Mouse (Mus musculus): ENCODE measurements around the gene Grik1. TPM values are rescaled to one million over a fixed set of nuclear protein-coding genes. Genes with fewer than 3 reads are reported as not detected.
A peak's percentile ranks its signal among the peaks of the same experiment; 100 is the strongest.

Grik1 gene
- polyA plus RNA-seq, 1 experiment from 2014 or later: 1.4 TPM

DNA sequence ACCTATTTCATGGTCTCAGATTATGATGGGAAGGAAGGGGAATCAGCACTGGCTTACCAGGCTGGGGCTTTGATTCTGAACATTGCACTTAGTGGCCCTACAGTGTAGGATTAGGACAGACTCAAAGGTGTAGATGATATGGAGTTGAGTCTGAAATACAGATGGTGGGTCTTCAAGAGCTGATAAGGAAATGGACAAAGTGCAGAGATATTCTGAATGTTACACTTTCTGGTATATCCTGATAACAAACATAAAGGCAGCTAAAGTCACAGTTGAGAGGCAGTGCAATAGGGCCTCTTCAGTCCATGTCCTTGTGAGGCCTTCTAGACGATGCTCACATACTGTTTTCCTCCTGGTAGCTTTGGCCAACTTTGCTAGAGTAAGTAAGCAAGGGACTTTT, 345.7 kb downstream of the Grik1 start:
- Histone ChIP-seq H3K9me3 (no peaks in the 10 kb centered on the region), H3K4me3 (replicated peaks) (no peak overlapping the region), H3K4me1 (replicated peaks) (no peaks in the 10 kb centered on the region), H3K4me2 (replicated peaks) (no peak overlapping the region), H3K27me3 (replicated peaks) (no peaks in the 10 kb centered on the region), H3K9ac (no peak overlapping the region), H3K27ac (no peak overlapping the region), H3K36me3 (no peaks in the 10 kb centered on the region)
- no peak for ATAC-seq
- 81% methylated on average over 1 of the region's 1 CpGs for WGBS

DNA sequence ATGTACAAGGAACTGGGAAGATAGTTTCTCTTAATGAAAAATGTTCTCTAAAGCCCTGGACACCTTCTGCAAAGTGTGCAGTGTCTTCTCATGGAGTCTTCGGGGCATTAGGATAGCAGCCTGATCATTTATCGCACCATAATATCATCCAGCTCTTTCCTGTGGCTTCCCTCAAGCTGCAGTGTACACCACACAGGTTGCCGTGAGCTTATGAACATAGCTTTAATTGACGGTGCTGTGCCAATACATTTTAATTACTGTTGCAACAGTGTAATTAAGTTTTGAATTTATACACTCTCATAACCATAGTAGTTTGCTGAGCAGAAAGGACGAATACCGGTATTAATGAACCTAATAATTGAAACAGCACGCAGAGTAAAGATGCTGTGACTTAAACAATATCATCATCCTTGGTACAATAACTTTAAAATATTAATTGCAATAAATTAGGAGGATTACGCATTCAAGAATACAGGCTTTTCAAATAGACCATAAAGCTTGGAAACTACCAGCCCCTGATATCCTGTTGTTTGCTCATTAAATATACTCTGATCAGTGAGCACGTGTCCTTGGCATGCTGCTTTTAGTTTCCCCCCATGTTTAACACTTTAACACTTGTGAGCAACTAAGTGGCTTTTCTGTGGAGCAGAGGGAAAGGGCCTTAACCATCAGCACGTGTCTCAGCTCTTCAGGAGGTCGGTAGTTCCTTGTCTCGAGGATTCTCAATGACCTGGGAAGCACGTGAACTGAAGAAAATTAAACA, 347.8 kb downstream of the Grik1 start:
- Histone ChIP-seq H3K36me3 (no peaks in the 10 kb centered on the region), H3K27ac (no peak overlapping the region), H3K4me3 (replicated peaks) (no peak overlapping the region), H3K9me3 (no peaks in the 10 kb centered on the region), H3K27me3 (replicated peaks) (no peaks in the 10 kb centered on the region), H3K4me1 (replicated peaks) (no peaks in the 10 kb centered on the region), H3K4me2 (replicated peaks) (no peak overlapping the region), H3K9ac (no peak overlapping the region)
- 83% methylated on average over 13 of the region's 13 CpGs for WGBS
- ATAC-seq: no peak

DNA sequence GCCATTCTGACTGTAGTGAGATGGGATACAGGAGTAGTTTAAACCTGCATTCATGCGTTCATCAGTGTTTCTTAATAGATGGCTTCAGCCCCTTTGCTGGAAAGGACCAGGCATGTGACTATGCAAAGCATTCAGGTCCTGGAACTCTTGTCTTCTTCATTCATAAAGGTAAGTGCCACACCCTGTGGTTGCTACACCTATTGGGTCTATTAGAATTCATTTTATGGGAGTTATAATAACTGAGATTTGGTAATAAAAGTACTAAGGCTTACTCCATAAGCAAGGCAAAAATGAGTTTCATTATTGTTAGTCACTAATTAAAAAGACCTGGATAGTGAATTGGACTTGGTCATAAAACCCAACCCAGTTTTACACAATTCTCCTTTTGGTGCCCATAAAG, 355.4 kb downstream of the Grik1 start:
- Histone ChIP-seq H3K27ac (no peak overlapping the region), H3K4me3 (replicated peaks) (no peak overlapping the region), H3K4me2 (replicated peaks) (no peak overlapping the region), H3K36me3 (no peaks in the 10 kb centered on the region), H3K4me1 (replicated peaks) (no peaks in the 10 kb centered on the region), H3K9ac (no peak overlapping the region), H3K9me3 (no peaks in the 10 kb centered on the region), H3K27me3 (replicated peaks) (no peaks in the 10 kb centered on the region)
- peak; percentile 89 for ATAC-seq
- WGBS: 80% methylated on average over 1 of the region's 1 CpGs

DNA sequence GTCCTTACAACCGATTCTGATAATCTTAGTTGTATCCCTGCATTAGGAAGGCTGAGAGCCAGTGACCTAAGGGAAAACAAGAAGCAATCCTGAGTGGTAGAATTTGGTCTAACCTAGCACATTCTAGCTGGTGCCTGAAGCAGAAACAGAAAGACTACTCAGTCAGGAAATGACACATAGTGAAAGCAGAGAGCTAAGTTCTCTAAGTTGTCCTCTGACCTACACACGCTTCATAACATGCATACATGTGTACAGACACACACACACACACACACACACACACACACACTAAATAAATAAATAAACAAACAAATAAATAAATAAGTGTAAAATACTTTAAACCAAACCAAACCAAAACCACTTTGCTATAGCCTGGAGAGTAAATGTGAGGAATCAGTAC, 358.7 kb downstream of the Grik1 start:
- H3K9me3 ChIP-seq: no peaks in the 10 kb centered on the region
- H3K4me3 ChIP-seq (replicated peaks): no peak overlapping the region
- H3K27me3 ChIP-seq (replicated peaks): no peaks in the 10 kb centered on the region
- H3K4me2 ChIP-seq (replicated peaks): no peak overlapping the region
- H3K4me1 ChIP-seq (replicated peaks): no peaks in the 10 kb centered on the region
- 84% methylated on average over 2 of the region's 2 CpGs for WGBS
- no peak overlapping the region for H3K9ac ChIP-seq
- ATAC-seq: no peak
- H3K27ac ChIP-seq: no peak overlapping the region
- H3K36me3 ChIP-seq: no peaks in the 10 kb centered on the region

DNA sequence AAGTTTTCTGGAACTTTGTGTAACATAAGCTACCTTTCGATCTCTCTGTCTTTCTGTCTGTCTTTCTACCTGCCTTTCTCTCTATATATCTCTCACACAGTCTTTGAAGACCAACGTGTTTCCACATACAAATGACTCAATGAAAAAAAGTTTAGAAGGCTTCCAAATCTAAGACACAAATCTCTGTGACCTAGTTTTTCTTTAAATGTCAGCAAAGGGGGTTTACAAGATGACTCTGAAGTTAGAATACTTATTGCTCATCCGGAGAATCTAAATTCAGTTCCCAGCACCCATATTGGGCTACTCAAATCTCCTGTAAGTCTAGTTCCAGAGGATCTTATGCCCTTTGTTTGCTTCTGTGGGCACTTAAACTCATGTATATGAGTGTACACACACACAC, 359.5 kb downstream of the Grik1 start:
- Histone ChIP-seq H3K36me3 (no peaks in the 10 kb centered on the region), H3K4me1 (replicated peaks) (no peaks in the 10 kb centered on the region), H3K4me3 (replicated peaks) (no peak overlapping the region), H3K27me3 (replicated peaks) (no peaks in the 10 kb centered on the region), H3K4me2 (replicated peaks) (no peak overlapping the region), H3K9ac (no peak overlapping the region), H3K9me3 (no peaks in the 10 kb centered on the region), H3K27ac (no peak overlapping the region)
- ATAC-seq: no peak
- WGBS: 81% methylated on average over 3 of the region's 3 CpGs

DNA sequence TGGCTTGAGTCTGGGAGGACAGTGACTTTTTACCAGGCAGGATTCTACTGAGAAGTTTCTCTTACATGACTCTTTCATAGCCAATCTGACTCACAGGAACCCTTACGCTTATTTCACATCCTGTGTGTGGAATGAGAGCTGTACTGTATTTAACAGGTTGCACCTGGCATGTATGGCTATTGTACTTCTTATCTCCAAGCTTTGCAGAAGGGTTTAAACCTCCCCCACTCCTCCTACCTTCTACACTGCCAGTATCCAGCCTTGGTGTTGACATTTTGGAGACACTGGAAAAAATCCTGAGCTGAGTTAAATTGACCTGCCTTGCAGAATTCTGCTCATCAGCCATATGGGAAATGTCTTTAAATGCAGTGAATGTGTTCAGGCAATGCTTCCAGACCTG, 361.4 kb downstream of the Grik1 start:
- ATAC-seq: no peak

DNA sequence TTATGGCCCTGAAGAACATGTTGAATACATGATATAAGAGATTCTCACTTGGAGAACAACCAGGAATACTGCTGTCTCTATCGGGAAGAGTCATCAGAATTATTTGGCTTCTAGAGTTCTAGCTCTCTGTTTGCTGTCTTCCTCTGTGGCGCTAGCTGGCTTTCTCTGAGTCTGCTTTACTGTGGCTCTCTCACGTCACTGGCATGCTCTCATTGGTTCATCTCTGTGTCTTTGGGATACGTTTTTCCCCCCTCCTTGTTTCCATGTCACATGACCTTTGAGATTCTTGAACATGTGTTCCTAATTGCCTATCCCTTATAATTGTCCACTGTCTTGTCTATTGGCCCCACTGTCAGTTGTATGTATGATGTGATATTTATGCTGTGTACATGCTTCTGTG, 372.2 kb downstream of the Grik1 start:
- Histone ChIP-seq H3K27ac (no peak overlapping the region), H3K36me3 (no peaks in the 10 kb centered on the region), H3K9me3 (no peaks in the 10 kb centered on the region), H3K4me2 (replicated peaks) (no peak overlapping the region), H3K4me1 (replicated peaks) (0 out of 2 replicates have a peak, but pooled peaks cover 3% of the 10 kb centered on the region), H3K9ac (no peak overlapping the region), H3K27me3 (replicated peaks) (no peaks in the 10 kb centered on the region), H3K4me3 (replicated peaks) (no peak overlapping the region)
- WGBS: 65% methylated on average over 4 of the region's 4 CpGs
- ATAC-seq: no peak

More for the DNA sequence above, 361.4 kb downstream of the Grik1 start:
- H3K36me3 ChIP-seq: no peaks in the 10 kb centered on the region
- no peak overlapping the region for H3K9ac ChIP-seq
- WGBS: 63% methylated on average over 1 of the region's 1 CpGs
- H3K4me3 ChIP-seq (replicated peaks): no peak overlapping the region
- no peaks in the 10 kb centered on the region for H3K9me3 ChIP-seq
- no peak overlapping the region for H3K27ac ChIP-seq
- H3K4me2 ChIP-seq (replicated peaks): no peak overlapping the region
- H3K27me3 ChIP-seq (replicated peaks): no peaks in the 10 kb centered on the region
- H3K4me1 ChIP-seq (replicated peaks): no peaks in the 10 kb centered on the region

DNA sequence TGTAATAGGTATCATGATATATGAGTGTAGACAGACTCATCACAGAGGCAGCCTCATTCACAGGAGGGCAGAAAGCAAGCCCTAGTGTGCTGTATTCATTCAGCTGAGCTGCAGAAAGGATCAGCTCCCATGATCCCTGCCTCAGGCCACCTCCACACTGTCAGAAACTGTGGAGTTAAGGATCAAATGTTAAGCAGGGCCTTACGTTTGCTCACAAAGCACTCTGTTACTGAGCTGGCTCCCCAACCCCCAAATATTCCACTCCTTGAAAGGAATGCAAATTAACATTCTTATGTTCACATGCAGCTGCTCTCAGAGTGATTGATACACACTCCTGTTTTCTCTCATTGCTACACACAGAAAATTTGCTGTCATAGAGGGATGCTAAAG, 372.9 kb downstream of the Grik1 start:
- Histone ChIP-seq H3K27me3 (replicated peaks) (no peaks in the 10 kb centered on the region), H3K36me3 (no peaks in the 10 kb centered on the region), H3K4me1 (replicated peaks) (0 out of 2 replicates have a peak, but pooled peaks cover 3% of the 10 kb centered on the region), H3K9me3 (no peaks in the 10 kb centered on the region), H3K27ac (no peak overlapping the region), H3K4me2 (replicated peaks) (no peak overlapping the region), H3K4me3 (replicated peaks) (no peak overlapping the region), H3K9ac (no peak overlapping the region)
- WGBS: 22% methylated on average over 1 of the region's 1 CpGs
- peak; percentile 62 for ATAC-seq

DNA sequence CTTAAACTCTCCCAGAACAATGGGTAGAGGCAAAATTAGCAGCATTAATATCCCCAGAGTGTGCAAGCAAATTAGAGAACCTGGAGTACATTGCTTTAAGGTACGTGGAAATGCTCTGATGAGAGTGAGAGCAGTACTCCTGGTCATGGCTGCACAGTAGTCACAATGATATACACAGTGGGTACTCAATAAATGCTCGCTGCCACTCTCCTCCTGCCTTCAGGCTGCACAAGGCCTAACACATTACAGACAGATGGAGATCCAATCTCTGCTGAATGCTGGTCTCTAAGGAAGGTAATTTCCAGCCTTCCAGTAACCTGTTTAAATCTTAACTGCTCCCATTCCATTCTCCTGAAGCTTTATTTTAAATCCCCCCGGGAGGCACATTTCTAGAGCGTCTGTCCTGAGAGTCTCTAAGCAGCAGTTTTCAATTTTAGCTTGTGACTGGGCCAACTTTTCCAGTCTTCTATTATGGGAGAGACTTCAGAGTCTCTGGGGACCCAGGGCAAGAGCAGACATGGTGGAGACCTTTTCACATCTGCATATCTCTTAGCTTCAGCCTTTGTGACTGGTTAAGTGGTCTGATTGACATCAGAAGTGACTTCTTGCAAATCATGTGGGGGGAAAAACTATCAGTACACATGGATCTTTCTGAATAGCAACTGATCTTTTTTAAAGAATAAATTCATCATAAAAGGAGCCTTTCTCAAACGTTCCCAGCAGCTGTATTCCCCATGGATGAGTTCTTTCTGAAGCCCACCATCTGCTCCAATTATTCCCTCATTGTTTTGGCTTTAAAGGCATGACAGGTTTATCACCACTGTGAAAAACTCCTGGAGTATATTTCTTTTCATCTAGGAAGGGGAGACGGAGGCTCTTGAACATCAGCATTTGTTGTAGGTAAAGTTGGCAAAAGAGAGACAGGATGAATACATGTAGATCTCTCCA, 373.6 kb downstream of the Grik1 start:
- peak; percentile 6; the same call in 1 of the 2 replicates for ATAC-seq
- H3K4me1 ChIP-seq (replicated peaks): 0 out of 2 replicates have a peak, but pooled peaks cover 3% of the 10 kb centered on the region
- no peak overlapping the region for H3K4me2 ChIP-seq (replicated peaks)
- no peak overlapping the region for H3K4me3 ChIP-seq (replicated peaks)
- H3K27me3 ChIP-seq (replicated peaks): no peaks in the 10 kb centered on the region
- no peaks in the 10 kb centered on the region for H3K36me3 ChIP-seq
- H3K9me3 ChIP-seq: no peaks in the 10 kb centered on the region
- WGBS: 56% methylated on average over 6 of the region's 6 CpGs
- no peak overlapping the region for H3K9ac ChIP-seq
- no peak overlapping the region for H3K27ac ChIP-seq

DNA sequence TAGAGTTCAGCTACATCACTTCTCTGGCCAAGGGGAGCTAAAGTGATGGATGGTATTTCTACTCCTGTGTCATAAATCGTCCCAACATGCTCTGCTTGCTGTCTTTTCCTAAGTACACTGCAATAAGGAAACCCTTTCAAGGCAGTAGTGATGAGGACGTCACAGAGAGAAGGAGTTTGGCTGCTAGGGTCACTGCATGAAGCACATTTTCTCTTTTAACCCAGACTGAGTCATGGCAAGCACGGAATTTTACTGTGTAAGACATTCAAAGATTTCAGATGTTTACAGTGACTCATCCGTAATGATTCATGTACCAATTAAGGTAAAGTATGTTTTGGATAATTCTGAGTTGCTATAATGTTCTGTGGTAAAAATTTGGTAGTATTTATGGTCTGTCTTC, 374.9 kb downstream of the Grik1 start:
- Histone ChIP-seq H3K9ac (no peak overlapping the region), H3K4me1 (replicated peaks) (0 out of 2 replicates have a peak, but pooled peaks cover 5% of the 10 kb centered on the region), H3K27ac (no peak overlapping the region), H3K4me2 (replicated peaks) (no peak overlapping the region), H3K9me3 (no peaks in the 10 kb centered on the region), H3K27me3 (replicated peaks) (no peaks in the 10 kb centered on the region), H3K4me3 (replicated peaks) (no peak overlapping the region), H3K36me3 (no peaks in the 10 kb centered on the region)
- no peak for ATAC-seq
- WGBS: 54% methylated on average over 4 of the region's 4 CpGs

DNA sequence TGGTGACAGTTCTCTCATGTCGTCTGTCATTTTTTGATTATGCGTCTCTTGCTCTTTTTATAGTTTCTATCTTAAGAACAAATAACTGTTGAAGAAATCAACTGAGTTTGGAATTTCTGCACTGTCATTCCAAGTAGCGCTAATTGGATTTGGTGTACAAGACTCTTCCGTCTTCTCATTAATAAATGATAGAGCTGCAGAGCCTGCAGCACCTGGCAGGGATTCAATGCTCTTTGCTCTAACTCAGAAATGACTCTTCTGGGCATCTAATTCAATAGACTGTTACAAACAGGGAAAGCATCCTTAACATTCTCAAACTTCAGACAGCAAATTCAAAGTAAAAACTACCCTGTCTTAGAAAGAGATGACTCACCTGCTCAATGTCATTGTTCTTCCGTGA, 376.3 kb downstream of the Grik1 start:
- no peak for ATAC-seq
- Histone ChIP-seq H3K36me3 (no peaks in the 10 kb centered on the region), H3K4me1 (replicated peaks) (0 out of 2 replicates have a peak, but pooled peaks cover 5% of the 10 kb centered on the region), H3K4me3 (replicated peaks) (no peak overlapping the region), H3K9ac (no peak overlapping the region), H3K27me3 (replicated peaks) (no peaks in the 10 kb centered on the region), H3K4me2 (replicated peaks) (no peak overlapping the region), H3K27ac (no peak overlapping the region), H3K9me3 (no peaks in the 10 kb centered on the region)
- 84% methylated on average over 5 of the region's 5 CpGs for WGBS

DNA sequence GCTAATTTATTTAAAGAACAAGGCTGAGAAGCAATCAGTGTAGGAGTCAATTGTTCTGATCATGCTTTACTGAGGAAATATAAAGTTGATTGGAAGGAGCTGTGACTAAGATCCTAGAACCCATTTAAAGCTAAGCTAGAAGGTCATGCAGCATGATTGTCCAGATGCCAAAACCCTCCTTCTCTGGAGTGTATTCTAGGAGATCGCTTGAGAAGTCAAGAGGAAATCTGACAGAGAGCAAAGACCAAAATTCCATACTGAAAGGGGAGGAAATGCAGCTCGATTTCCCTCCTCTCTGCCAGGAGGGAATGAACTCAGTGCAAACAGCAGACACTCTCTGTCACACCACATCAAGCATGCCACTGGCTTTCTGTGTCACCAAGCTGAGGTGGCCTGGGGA, 378.9 kb downstream of the Grik1 start:
- Histone ChIP-seq H3K4me3 (replicated peaks) (no peak overlapping the region), H3K4me1 (replicated peaks) (0 out of 2 replicates have a peak, but pooled peaks cover 2% of the 10 kb centered on the region), H3K36me3 (no peaks in the 10 kb centered on the region), H3K9ac (no peak overlapping the region), H3K27ac (no peak overlapping the region), H3K9me3 (no peaks in the 10 kb centered on the region), H3K4me2 (replicated peaks) (no peak overlapping the region), H3K27me3 (replicated peaks) (no peaks in the 10 kb centered on the region)
- WGBS: 50% methylated on average over 2 of the region's 2 CpGs
- no peak for ATAC-seq
